Mouse (Mus musculus): ENCODE data around the gene Daam2.

GRCm38 (mm10) chr17:49423067-49423325 is 141.1 kb downstream of the Daam2 start:
- TF ChIP-seq MAX (IDR thresholded peaks at IDR 0.05; ENCODE audit: low read depth) (no peak), TCF3 (IDR thresholded peaks at IDR 0.05; ENCODE audit: insufficient read length, low read depth) (no peak)
